Mouse (Mus musculus) liver, embryonic 16.5 days (tissue): ENCODE measurements around the gene Stpg1. TPM values are rescaled to one million over a fixed set of nuclear protein-coding genes. Genes with fewer than 3 reads are reported as not detected.
A peak's percentile ranks its signal among the peaks of the same experiment; 100 is the strongest.

Experiments used
- ATAC-seq: fragments of 200-750 bp; cut with Nextera tagmentation; 2 replicates; pipeline ENCODE4 v1.8.0; 2017; ENCODE audit warnings: low read depth, mild to moderate bottlenecking, moderate number of reproducible peaks, moderate library complexity
- H3K27ac ChIP-seq: fragments of 300-500 bp; sonication (generic); 2 replicates; pipeline ENCODE4 v1.5.1; 2014; ENCODE audit warnings: mild to moderate bottlenecking, low read length
- H3K27me3 ChIP-seq: fragments of 300-500 bp; sonication (generic); 2 replicates; pipeline ENCODE4 v1.6.1; 2014; ENCODE audit warnings: low read depth, low read length, mixed read lengths; ENCODE audit not compliant: control insufficient read depth, insufficient read depth
- H3K36me3 ChIP-seq: fragments of 300-500 bp; sonication (generic); 2 replicates; pipeline ENCODE4 v1.6.1; 2014; ENCODE audit warnings: mild to moderate bottlenecking; ENCODE audit not compliant: control insufficient read depth, insufficient read depth
- H3K4me1 ChIP-seq: fragments of 300-500 bp; sonication (generic); 2 replicates; pipeline ENCODE4 v1.6.1; 2014; ENCODE audit warnings: low read depth, low read length, mixed read lengths; ENCODE audit not compliant: control insufficient read depth
- H3K4me2 ChIP-seq: fragments of 300-500 bp; sonication (generic); 2 replicates; pipeline ENCODE4 v1.6.1; 2014; ENCODE audit warnings: low read depth, low read length, mixed read lengths
- H3K4me3 ChIP-seq: fragments of 300-500 bp; sonication (generic); 2 replicates; pipeline ENCODE4 v1.5.1; 2014; ENCODE audit warnings: low read depth, mild to moderate bottlenecking, low read length
- H3K9ac ChIP-seq: fragments of 300-500 bp; sonication (generic); 2 replicates; pipeline ENCODE4 v1.6.1; 2014; ENCODE audit warnings: low read depth, low read length
- H3K9me3 ChIP-seq: fragments of 300-500 bp; sonication (generic); replicated peaks from 2 replicates; pipeline ENCODE4 v1.6.1; 2016; ENCODE audit warnings: low read length; ENCODE audit not compliant: control insufficient read depth
- WGBS: fragments of 180-500 bp; shearing (Covaris S2); extraction: QIAGEN DNeasy Blood & Tissue Kit; methylation state at CpG from one replicate; pipeline ENCODE4 v1.1.7; 2014; ENCODE audit not compliant: insufficient replicate concordance; 5-methylcytosine and 5-hydroxymethylcytosine counted together
- microRNA-seq: library from miRNA; unstranded; fragments of <30 nt; microRNA quantifications from one replicate; pipeline ENCODE4, GENCODE M21; 2016
- polyA plus RNA-seq: library from polyadenylated mRNA; unstranded; fragments of >200 nt; fragmentation: Nextera tagmentation; extraction: Ambion mirVana; gene quantifications from 2 replicates; pipeline ENCODE4 v1.2.1, GENCODE M21; 2015

The Stpg1 gene
- polyA plus RNA-seq, 1 experiment from 2014 or later, result not detected

- H3K36me3 ChIP-seq, result no peaks in the 10 kb centered on the region
- no peak within 1 kb of the TSS for H3K9ac ChIP-seq
- peaks cover 67% of the 10 kb centered on the region for H3K27me3 ChIP-seq
- no peaks in the 10 kb centered on the region; the same call in 1 of the 2 replicates for H3K4me1 ChIP-seq
- no peak within 1 kb of the TSS for H3K27ac ChIP-seq
- 0 out of 2 replicates have a peak within 1 kb of the TSS, but pooled peaks have one; percentile 11 for H3K4me3 ChIP-seq
- no peaks in the 10 kb centered on the region for H3K9me3 ChIP-seq
- ATAC-seq, result no peak
- under 1% methylated on average over 31 of the region's 31 CpGs for whole genome bisulfite sequencing
- peak within 1 kb of the TSS; percentile 26; the same call in 1 of the 2 replicates for H3K4me2 ChIP-seq
Measured at GRCm38 (mm10) chr4:135573251-135573808, 78.7 kb downstream of the Stpg1 start, which contains the start of gene Grhl3. TSS of gene Grhl3 (minus strand) at chr4:135573630.

- ATAC-seq, result no peak
- H3K9me3 ChIP-seq, result no peaks in the 10 kb centered on the region
- H3K4me1 ChIP-seq, result no peaks in the 10 kb centered on the region; the same call in 1 of the 2 replicates
- peaks cover 46% of the 10 kb centered on the region for H3K27me3 ChIP-seq
- no peak overlapping the region for H3K9ac ChIP-seq
- H3K27ac ChIP-seq, result no peak overlapping the region
- H3K4me3 ChIP-seq, result no peak overlapping the region
- no peak overlapping the region for H3K4me2 ChIP-seq
- H3K36me3 ChIP-seq, result no peaks in the 10 kb centered on the region
- WGBS, result 47% methylated on average over 15 of the region's 15 CpGs
Measured at GRCm38 (mm10) chr4:135575365-135576140, 81.0 kb downstream of the Stpg1 start.

- H3K4me1 ChIP-seq, result no peaks in the 10 kb centered on the region
- 70% methylated on average over 5 of the region's 5 CpGs for WGBS
- H3K36me3 ChIP-seq, result no peaks in the 10 kb centered on the region
- ATAC-seq, result no peak
- H3K4me3 ChIP-seq, result no peak overlapping the region
- no peak overlapping the region for H3K27ac ChIP-seq
- no peak overlapping the region for H3K9ac ChIP-seq
- H3K27me3 ChIP-seq, result peaks cover 16% of the 10 kb centered on the region
- no peaks in the 10 kb centered on the region for H3K9me3 ChIP-seq
- H3K4me2 ChIP-seq, result no peak overlapping the region
Measured at GRCm38 (mm10) chr4:135578490-135578889, 83.9 kb downstream of the Stpg1 start.

GRCm38 (mm10) chr4:135579695-135580094 is 85.1 kb downstream of the Stpg1 start:
- WGBS, result 25% methylated on average over 6 of the region's 6 CpGs

GRCm38 (mm10) chr4:135581222-135581910 is 86.8 kb downstream of the Stpg1 start:
- H3K4me2 ChIP-seq, result no peak overlapping the region
- no peaks in the 10 kb centered on the region for H3K36me3 ChIP-seq
- no peaks in the 10 kb centered on the region for H3K27me3 ChIP-seq
- H3K4me3 ChIP-seq, result no peak overlapping the region
- H3K4me1 ChIP-seq, result no peaks in the 10 kb centered on the region
- WGBS, result 38% methylated on average over 12 of the region's 12 CpGs
- no peak overlapping the region for H3K9ac ChIP-seq
- no peaks in the 10 kb centered on the region for H3K9me3 ChIP-seq
- no peak overlapping the region for H3K27ac ChIP-seq
- no peak for ATAC-seq

More at GRCm38 (mm10) chr4:135579695-135580094, 85.1 kb downstream of the Stpg1 start:
- Histone ChIP-seq H3K36me3 (no peaks in the 10 kb centered on the region), H3K4me2 (no peak overlapping the region), H3K9ac (no peak overlapping the region), H3K4me1 (no peaks in the 10 kb centered on the region), H3K4me3 (no peak overlapping the region), H3K27ac (no peak overlapping the region), H3K27me3 (peaks cover 4% of the 10 kb centered on the region; the same call in 1 of the 2 replicates), H3K9me3 (no peaks in the 10 kb centered on the region)
- ATAC-seq, result no peak

- Histone ChIP-seq H3K27me3 (no peaks in the 10 kb centered on the region), H3K4me1 (no peaks in the 10 kb centered on the region), H3K36me3 (no peaks in the 10 kb centered on the region), H3K27ac (no peak overlapping the region), H3K9me3 (no peaks in the 10 kb centered on the region), H3K4me3 (no peak overlapping the region), H3K4me2 (no peak overlapping the region), H3K9ac (no peak overlapping the region)
- ATAC-seq, result no peak
- 52% methylated on average over 4 of the region's 4 CpGs for WGBS
Measured at GRCm38 (mm10) chr4:135584838-135585237, 90.2 kb downstream of the Stpg1 start.

Small RNA genes lying within 50 kb of the gene (microRNA-seq; reads per million reads assigned to microRNA genes)
- not detected for gene Gm25317

Other genes with a start within 250 kb of the Stpg1 start
- 109 and 110 TPM in 2 replicates for gene Clic4, start 222.0 kb upstream of the Stpg1 start, polyA plus RNA-seq
- 93.8 and 95.3 TPM in 2 replicates for gene Srrm1, start 141.5 kb upstream of the Stpg1 start, polyA plus RNA-seq
- 0.08 and 0.19 TPM in 2 replicates for gene Ncmap, start 96.6 kb upstream of the Stpg1 start, polyA plus RNA-seq
- gene Rcan3, start 60.9 kb upstream of the Stpg1 start, polyA plus RNA-seq, result 3.1 and 3.5 TPM in 2 replicates
- gene Nipal3, start 248 bp downstream of the Stpg1 start, polyA plus RNA-seq, result 2.7 and 3.2 TPM in 2 replicates
- gene Grhl3, start 78.8 kb downstream of the Stpg1 start, polyA plus RNA-seq, result 0.37 and 0.61 TPM in 2 replicates
- 0.19 and 0.31 TPM in 2 replicates for gene Ifnlr1, start 191.5 kb downstream of the Stpg1 start, polyA plus RNA-seq
- 0.34 and 0.50 TPM in 2 replicates for gene Il22ra1, start 233.4 kb downstream of the Stpg1 start, polyA plus RNA-seq